Mouse (Mus musculus) regulatory T cell (primary cell): ENCODE results near the gene Dnajc7.

Source experiments
- in situ Hi-C: fragments of 300-600 bp; cut with MboI, MseI; formaldehyde crosslinking; loops from one replicate; pipeline ENCODE4 v1.15.1; 2025; ENCODE audit warnings: high pct_unique_total_duplicates

The Dnajc7 gene

DNA sequence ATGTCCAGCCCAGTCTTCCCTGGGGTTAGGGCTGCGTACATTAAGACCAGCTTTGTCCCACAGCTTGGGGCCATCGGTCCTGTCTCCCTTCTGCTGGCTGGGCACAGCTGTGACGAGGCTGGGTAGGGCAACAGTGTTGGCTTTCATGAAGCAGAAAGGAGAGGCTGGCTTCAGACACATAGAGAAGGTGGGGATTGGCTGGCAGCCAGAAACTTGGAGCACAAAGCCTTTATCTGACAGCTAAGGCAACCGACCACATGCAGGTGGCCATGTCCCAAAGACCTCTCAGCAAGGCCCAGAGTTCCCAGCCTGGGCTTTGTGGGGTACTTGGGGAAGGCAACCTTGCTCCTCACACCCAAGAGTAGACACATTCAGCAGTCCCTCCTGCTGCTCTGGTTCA is 38.2 kb downstream of the Dnajc7 start:
- in situ Hi-C loops: no loop called here

DNA sequence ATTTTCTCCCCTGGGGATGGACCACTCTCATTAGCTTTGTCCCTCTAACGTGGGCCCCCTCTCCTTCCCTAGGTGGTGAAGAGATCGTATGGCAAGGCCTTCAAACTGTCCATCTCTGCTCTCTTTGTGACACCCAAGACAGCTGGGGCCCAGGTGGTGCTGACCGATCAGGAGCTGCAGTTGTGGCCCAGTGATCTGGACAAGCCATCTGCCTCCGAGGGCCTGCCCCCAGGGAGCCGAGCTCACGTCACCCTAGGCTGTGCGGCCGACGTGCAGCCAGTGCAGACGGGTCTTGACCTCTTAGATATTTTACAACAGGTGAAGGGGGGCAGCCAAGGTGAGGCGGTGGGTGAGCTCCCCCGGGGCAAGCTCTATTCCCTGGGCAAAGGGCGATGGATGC is 39.7 kb downstream of the Dnajc7 start:
- in situ Hi-C loops: no loop called here

DNA sequence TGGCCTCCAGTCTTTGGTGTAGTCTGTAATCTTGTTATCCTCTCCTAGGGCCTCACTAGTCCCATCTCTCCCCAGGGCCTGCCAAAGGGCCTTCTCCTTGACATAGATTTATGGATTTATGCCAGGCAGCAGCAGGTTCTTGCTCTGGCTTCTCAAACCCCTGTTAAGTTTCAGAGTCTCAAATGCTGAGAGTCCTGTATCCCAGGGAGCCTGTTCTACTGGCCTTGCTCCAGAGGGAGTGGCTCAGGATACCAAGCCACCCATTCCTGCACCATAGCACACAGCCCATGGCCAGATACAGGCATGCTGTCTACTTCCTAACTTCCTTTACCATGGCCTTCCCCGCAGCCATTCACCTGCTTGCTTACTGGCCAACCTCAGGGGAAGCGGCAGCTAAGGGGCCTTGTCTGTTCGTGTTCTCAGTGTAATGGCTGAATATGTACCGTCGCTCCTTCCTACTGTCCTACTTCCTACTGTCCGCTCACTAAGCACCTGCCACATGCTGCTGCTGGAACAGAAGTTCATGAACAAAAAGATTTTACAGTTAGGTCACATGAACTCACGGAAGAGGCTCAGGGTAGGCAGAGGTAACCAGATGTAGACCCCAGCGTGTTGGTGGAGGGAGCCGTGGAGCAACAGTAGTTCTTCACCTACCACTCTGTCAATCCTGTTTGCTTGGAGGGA is 40.7 kb downstream of the Dnajc7 start:
- in situ Hi-C loops: no loop called here

DNA sequence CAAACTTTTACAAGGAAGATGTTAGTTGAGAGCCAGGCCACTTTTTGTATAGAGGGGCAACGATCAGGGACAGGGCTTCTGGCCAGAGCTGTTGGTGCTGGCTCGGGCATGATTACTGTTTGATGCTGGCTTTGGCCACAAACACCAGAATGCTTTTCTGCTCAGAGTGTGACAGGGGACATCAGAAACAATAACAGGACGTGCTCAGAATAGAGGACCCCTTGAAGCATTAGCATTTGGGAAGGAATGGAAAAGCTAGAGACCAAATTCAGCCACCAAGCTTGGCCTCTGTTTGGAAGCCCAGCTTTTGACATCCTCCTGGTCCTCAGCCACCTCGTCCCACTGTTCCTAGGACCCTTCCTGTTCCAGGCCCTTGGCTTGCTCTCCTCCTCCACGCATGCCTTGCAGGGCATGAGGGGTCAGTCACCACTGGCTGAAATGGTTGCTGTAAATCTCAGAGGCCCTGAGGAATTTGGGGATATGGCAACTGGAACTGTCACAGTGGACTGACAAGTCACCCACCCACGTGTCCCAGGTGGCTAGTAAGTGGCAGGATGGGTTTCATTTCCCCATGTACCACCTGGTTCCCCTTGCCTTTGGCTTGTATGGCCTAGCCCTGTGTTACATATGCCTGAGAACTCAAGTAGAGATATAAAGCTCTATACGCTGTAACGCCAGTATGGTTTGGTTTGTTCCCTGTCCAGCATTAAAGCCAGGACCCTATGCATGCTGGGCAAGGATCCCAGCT is 41.9 kb downstream of the Dnajc7 start:
- in situ Hi-C loops: no loop called here

DNA sequence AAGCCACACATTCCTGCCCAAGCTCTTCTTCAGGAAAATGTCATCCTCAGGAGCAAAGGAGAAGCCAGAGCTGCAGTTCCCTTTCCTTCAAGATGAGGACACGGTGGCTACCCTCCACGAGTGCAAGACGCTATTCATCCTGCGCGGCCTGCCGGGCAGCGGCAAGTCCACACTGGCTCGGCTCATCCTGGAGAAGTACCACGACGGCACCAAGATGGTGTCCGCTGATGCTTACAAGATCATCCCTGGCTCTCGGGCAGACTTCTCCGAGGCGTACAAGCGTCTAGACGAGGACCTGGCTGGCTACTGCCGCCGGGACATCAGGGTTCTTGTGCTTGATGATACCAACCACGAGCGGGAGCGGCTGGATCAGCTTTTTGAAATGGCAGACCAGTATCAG is 43.7 kb downstream of the Dnajc7 start:
- in situ Hi-C loops: no loop called here

DNA sequence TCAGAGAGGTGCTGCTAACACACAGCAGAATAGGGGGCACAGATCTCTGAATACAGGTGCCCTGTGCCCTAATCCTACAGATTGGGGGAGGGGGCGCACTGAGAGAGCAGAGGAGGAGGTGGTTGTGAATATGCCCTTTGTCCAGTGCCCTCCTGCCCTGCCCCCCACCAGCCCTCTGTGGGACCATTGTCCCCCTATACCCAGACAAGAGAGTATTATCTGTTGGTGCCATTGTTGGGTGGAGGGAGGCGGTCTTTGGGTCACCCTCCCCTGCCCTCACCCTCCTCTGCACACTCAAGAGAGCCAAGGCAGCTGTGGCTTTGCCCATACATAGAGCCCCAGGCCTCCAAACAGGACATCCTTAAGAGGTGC is 44.5 kb downstream of the Dnajc7 start:
- in situ Hi-C loops: no loop called here

DNA sequence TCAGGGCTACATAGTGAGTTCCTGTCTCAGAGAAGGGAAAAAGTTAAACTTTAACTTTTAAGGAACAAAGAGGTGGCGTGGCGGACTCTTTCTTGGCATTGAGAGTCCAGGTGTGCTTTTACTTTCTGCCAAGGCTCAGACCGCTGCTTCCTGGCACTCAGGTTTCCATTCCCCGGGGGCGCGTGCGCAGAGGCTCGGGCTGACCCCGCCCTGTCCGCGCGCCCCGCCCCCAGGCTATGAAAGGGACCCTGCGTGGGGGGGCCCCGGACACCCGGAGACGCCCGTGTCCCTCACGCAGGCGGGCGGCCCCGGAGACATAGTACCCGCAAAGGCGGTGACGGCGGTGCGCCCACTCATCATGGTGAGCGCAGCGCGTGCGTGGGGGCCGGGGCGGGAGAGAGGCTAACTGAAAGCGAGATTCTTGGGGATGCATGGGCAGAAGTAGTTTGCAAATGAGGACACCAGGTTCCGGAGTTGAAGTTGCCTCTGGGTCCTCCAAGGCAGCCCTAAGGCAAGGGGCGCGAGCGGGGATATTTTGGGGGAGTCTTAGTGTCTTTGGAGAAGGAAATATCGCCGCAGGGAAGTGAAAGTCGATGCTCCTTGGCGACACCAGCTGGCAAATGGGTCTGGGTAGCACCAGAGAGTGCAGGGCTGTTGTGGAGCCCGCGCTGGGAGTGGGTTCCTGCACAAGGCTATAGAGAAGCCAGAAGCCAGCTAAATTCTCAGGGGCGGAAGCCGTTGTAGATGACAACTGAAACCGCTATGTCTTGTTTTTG is 45.1 kb downstream of the Dnajc7 start, which contains the start of gene Cnp:
Cnp (plus strand) TSS at position 197 of the 776 bp plus-strand sequence.
- in situ Hi-C loops: no loop called here

DNA sequence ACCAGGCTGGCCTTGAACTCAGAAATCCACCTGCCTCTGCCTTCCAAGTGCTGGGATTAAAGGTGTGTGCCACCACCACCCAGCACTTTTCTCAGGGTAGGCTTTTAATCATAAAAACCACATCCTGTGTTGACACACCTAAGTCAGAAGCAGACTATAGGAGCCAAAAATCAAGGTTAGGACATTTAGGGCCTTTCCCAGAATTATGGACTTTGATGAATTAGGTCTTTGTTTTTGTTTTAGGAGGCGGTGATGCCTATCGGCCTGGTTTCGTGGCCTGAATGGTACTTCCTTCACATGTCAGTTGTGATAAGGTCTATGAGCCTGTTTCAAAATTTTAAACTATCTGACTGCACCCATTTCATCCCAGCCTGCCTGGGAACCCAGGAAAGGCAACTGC is 45.8 kb downstream of the Dnajc7 start:
- in situ Hi-C loops: no loop called here

DNA sequence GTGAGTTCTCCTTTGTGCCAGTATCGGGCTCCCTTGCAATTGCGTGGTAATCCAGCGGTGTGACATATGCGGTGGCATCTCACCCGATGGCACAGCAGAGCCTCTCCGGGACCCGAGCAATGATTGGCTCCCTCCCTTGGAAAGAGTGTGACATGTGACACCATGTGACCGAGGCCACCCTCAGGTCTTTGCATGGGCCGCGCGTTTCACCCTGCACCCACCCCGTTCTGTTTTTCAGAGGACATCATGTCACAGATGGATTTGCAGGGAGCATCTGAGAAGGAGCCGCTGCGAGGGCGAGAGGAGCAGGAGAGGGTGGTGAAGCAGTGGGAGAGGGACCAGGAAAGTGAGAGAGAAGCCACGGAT is 48.8 kb downstream of the Dnajc7 start:
- in situ Hi-C loops: no loop called here

DNA sequence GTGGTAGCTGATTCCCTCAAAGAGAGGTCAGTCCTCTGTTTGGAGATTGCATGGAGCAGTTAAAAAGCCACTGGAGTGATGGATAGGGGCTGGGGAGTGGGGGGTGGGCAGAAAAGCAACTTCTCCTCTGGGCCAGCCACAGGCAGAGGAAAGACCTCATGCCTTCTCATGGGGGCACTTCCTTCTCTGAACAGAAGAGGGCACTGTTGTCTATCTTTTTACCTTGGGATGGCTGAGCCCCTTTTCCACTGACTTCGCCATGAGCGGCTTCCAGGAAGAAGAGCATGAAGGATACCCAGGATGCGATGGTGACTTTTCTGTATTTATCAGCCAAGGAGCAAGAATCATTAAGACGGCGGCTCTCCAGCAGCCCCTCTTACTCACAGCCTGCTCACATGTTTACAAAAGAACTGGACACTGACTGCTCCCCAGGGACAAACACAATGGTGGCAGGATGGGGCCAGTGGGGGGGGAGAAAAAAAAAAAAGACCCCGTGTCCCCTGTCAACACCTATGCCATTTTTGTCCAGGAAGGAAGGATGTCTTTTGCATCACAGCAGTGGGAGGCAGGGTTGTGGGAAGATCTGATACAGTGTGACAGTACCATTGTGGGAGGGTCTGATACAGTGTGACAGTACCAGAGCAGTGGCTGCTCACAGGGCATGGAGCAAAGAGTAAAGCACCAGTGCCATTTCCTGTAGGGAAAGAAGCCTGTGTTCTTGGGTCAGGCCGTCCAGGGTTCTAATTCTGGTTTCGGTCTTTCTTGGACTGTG is 49.4 kb downstream of the Dnajc7 start:
- in situ Hi-C loops: no loop called here

DNA sequence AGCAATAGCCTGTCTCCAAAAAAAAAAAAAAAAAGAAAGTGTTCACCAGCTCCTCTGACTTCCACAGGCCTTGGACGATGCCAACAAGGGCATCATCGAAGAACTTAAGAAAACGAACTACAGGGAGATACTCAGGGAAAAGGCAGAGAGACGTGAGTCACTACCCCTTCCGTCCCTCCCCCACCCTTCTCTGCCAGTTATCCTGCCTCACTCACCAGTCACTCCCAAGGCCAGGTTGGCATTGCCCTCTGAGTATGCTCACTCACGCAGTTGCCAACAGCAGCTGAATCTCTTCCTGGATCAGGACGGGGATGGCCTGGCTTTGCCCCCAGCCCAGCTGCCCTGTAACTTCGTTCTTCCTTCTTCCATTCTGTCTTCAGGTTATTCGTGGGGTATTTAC is 50.2 kb downstream of the Dnajc7 start:
- in situ Hi-C loops: loop anchor here (5.0 kb wide), 2 partner anchors 73 to 138 kb away; no protein-coding TSS in a partner anchor

DNA sequence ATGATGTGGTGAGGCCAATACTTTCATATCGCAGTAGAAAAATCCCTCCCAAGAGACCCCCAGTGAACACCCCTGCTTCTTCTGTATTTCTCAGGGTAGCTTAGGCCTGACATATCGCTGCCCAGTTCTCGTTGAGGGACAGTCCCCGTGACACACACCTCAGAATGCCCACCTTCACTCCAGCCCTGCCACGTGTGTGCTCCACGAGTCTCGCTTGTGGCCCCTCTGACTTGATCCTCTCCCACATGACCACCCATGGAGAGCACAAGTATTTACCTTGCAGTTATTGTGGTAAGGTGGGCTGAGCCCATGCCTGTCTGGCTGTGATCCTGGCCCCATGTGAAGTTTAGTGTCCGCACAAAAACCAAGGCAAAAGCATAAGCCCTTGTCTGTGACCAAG is 51.3 kb downstream of the Dnajc7 start:
- in situ Hi-C loops: loop anchor here (5.0 kb wide), 2 partner anchors 74 to 139 kb away; no protein-coding TSS in a partner anchor

DNA sequence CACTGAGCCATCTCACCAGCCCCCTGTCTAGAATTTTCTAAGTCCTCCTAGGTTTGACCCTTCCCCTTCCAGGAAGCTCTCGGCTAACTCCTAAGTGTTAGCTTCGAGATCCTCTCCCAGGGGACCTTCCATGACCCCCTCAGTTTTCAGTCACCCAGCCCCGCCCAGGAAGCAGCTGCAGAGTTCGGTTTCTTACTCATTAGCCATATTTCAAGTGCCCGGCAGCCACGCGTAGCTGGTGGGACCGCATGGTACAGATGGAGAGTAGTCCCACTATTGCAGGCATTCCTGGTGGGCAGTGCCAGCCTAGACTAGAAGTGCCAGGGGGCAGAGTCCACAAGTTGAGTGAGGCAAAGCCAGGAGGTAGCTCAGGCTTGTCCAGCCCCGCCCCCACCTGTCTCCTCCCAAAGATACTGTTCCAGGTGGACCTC is 52.1 kb downstream of the Dnajc7 start:
- in situ Hi-C loops: loop anchor here (5.0 kb wide), 2 partner anchors 74 to 139 kb away; no protein-coding TSS in a partner anchor

DNA sequence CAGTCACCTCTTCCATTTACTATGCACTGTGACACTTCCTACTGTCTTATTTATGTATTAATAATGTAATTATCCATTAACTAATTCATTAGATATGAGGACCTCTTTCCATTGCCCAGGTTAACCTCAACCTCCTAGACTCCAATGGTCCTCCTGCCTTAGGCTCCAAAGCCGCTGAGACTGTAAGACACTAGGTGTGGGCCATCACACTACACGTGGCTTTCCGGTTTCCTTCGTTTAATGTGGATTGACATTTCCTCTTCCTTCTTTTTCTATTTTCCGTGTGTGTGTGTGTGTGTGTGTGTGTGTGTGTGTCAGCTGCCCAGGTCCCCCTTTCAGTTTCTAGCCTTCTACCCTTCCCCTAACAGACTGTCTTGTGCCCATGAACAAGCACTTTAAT is 52.7 kb downstream of the Dnajc7 start:
- in situ Hi-C loops: loop anchor here (5.0 kb wide), 2 partner anchors 75 to 140 kb away; no protein-coding TSS in a partner anchor

DNA sequence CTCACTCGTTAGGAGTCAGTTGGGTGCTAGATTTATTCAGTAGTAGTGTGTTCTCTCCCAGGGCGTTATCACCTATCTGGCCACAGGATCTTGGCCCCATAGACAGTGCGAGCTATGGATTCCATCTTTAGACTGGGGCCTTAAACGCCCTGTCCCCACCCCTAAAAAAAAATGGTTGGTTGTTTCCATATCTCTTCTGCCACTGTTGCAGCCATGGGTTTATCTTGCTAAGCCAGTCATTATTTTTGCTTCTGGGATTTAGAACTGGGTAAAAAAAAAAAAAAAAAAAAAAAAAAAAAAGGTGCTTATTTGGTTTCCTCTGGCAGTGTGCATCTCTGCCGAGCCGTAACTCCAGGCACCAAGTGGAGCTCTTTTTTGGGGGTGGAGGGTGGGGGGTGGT is 55.3 kb downstream of the Dnajc7 start:
- in situ Hi-C loops: loop anchor here (5.0 kb wide), 2 partner anchors 78 to 143 kb away; no protein-coding TSS in a partner anchor

DNA sequence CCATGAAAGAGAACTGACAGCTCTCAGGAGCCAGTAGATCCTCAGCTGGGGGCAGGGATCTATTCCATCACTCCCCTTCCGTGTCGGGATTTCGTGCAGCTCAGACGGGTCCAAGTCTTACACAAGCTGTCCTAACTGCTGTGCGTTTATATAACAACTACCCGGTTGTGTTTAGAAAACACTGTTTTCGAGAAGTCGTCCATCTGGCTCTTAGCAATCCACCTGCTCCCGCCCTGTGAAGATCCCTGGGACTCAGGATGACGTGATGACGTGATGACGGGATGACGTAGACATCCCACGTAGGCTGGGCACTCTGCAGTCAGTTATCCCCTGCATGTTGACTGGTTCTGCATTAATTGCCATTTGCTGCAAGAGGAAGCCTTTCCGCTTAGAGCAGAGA is 55.7 kb downstream of the Dnajc7 start:
- in situ Hi-C loops: no loop called here

DNA sequence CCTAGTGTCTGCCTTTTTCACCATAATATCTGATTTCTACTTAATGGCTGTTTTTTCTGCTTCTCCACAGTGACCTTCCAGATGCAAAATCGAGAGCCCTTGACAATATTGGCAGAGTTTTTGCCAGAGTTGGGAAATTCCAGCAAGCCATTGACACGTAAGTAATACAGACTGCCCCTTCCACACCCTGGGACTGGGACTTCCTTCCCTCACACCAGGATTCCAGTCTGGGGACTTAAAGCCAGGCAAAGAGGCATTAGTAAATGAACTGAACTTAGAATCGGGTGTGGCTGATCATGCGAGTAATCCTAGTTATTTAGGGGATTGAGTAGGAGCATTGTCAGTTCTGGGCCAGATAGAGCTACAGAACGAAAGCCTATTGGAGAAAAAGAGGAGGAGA is 58.2 kb downstream of the Dnajc7 start:
- in situ Hi-C loops: no loop called here

DNA sequence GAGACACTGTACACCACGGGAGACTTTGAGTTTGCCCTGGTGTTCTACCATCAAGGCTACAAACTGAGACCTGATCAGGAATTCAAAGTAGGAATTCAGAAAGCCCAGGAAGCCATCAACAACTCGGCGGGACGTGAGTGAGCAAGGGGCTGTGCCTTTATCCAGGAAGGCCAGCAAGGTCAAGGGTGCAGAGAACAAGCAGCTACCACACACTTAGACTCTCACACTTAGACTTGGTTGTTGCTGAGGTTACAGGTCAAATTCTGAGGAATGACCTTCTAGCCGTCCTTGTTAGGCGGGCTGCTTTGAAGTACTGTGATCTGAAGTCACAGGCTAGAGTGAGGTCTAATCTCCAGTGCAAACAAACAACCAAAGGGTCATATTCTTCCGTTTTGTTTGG is 60.5 kb downstream of the Dnajc7 start:
- in situ Hi-C loops: loop anchor here (5.0 kb wide), 1 partner anchor 82 kb away; no protein-coding TSS in a partner anchor

DNA sequence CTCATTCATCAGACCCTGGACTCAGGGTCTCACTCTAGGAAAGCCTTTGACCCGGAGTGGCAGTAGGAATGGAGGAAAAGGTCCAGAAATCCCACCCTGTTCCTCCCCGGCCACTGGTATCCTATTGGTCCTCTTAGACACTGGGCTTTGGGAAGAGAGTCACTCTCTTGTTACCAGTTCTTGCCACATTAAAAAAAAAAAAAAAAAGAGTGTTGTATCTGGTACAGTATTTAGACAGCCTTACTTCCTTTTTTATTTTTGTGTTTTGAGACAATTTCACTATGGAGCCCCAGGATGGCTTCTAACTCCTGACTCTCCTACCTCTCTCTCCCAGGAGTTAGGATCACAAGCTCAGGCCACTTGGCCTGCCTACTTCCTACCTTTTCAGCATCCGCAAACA is 62.4 kb downstream of the Dnajc7 start:
- in situ Hi-C loops: loop anchor here (5.0 kb wide), 1 partner anchor 80 kb away; no protein-coding TSS in a partner anchor

DNA sequence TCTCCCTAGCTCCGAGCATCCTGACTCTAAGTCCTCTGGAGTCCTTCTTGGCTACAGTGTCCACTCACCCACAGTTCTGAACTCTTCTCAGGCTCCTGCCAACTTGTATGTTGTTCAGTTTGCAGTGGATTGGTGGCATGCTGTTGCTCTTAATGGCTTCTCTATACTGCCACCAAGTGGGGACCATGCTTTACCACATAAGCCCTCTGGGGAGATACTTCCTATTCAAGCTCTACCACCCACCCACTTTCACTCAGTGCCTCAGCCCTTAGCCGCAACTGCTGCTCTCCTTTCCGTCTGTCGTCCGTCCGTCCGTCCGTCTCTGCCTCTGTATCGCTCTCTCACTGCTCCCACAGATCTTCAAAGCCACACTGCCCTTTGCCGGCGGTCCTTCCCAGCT is 64.4 kb downstream of the Dnajc7 start:
- in situ Hi-C loops: loop anchor here (5.0 kb wide), 1 partner anchor 78 kb away; no protein-coding TSS in a partner anchor

DNA sequence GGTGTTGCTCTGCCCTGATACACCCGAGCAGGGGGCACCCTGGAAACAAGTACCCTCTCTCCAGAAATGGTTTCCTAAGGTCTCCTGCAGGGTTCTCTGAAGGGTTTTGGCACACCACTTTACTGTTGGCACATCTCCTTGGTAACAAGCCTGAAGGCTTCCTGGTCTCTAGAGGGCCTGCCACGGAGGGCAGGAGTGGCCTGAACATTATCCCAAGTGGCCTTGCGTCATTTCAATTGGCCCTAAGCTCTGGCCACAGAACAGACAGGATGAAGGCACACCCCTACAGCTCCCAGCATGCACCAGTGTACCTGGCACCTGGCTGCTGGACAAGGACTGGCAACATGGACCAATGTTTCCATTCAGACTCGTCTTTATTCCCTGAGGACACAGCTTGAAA is 67.1 kb downstream of the Dnajc7 start:
- in situ Hi-C loops: no loop called here
